Mouse (Mus musculus): ENCODE measurements around the gene Smim24. TPM values are rescaled to one million over a fixed set of nuclear protein-coding genes. Genes with fewer than 3 reads are reported as not detected.
A peak's percentile ranks its signal among the peaks of the same experiment; 100 is the strongest.

The Smim24 gene
- polyA plus RNA-seq, 1 experiment: 5.3 TPM

- H3K9me3 ChIP-seq (replicated peaks; ENCODE audit: control insufficient read depth, insufficient read depth, low read length, poor library complexity, severe bottlenecking): no peaks in the 10 kb centered on the region
- H3K27me3 ChIP-seq (ENCODE audit: control insufficient read depth, insufficient read depth, low read length, poor library complexity, severe bottlenecking): no peaks in the 10 kb centered on the region
- 0 out of 2 replicates have a peak, but pooled peaks have one; percentile 4 for TF ChIP-seq EP300 (IDR thresholded peaks at IDR 0.05; ENCODE audit: insufficient read depth, low read depth, low read length)
- no peak for TF ChIP-seq POLR2A (IDR thresholded peaks at IDR 0.05; ENCODE audit: insufficient read depth, low read length)
- TF ChIP-seq CTCF (IDR thresholded peaks at IDR 0.05; ENCODE audit: low read depth, low read length): peak; percentile 76
- H3K4me1 ChIP-seq (ENCODE audit: control insufficient read depth, insufficient read depth, low read length): peaks cover 4% of the 10 kb centered on the region
- H3K9ac ChIP-seq (ENCODE audit: low read depth, poor library complexity, severe bottlenecking): peak within 1 kb of the TSS; percentile 88
- H3K4me3 ChIP-seq (ENCODE audit: low read depth, low read length): peak within 1 kb of the TSS; percentile 98
- H3K36me3 ChIP-seq (ENCODE audit: control insufficient read depth, insufficient read depth, low read length, poor library complexity, severe bottlenecking): 0 out of 2 replicates have a peak, but pooled peaks cover 3% of the 10 kb centered on the region
- peak within 1 kb of the TSS; percentile 88 for H3K27ac ChIP-seq (ENCODE audit: insufficient read depth, low read length)
Observed at GRCm38 (mm10) chr10:81350351-81351063, 42.3 kb upstream of the Smim24 start, which contains the start of gene Hmg20b. Hmg20b (minus strand) TSS chr10:81350480.

GRCm38 (mm10) chr10:81351678-81352291 lies 41.1 kb upstream of the Smim24 start:
- Histone ChIP-seq H3K9ac (ENCODE audit: low read depth, poor library complexity, severe bottlenecking) (peak overlapping the region; percentile 81), H3K27me3 (ENCODE audit: control insufficient read depth, insufficient read depth, low read length, poor library complexity, severe bottlenecking) (no peaks in the 10 kb centered on the region), H3K4me3 (ENCODE audit: low read depth, low read length) (peak overlapping the region; percentile 80), H3K27ac (ENCODE audit: insufficient read depth, low read length) (peak overlapping the region; percentile 88), H3K4me1 (ENCODE audit: control insufficient read depth, insufficient read depth, low read length) (peaks cover 4% of the 10 kb centered on the region), H3K9me3 (replicated peaks; ENCODE audit: control insufficient read depth, insufficient read depth, low read length, poor library complexity, severe bottlenecking) (no peaks in the 10 kb centered on the region), H3K36me3 (ENCODE audit: control insufficient read depth, insufficient read depth, low read length, poor library complexity, severe bottlenecking) (0 out of 2 replicates have a peak, but pooled peaks cover 3% of the 10 kb centered on the region)
- 0 out of 2 replicates have a peak, but pooled peaks have one; percentile 12 for TF ChIP-seq EP300 (IDR thresholded peaks at IDR 0.05; ENCODE audit: insufficient read depth, low read depth, low read length)
- TF ChIP-seq POLR2A (IDR thresholded peaks at IDR 0.05; ENCODE audit: insufficient read depth, low read length): peak; percentile 29
- TF ChIP-seq CTCF (IDR thresholded peaks at IDR 0.05; ENCODE audit: low read depth, low read length): no peak

- Histone ChIP-seq H3K36me3 (ENCODE audit: control insufficient read depth, insufficient read depth, low read length, poor library complexity, severe bottlenecking) (no peaks in the 10 kb centered on the region), H3K4me1 (ENCODE audit: control insufficient read depth, insufficient read depth, low read length) (peaks cover 1% of the 10 kb centered on the region), H3K27me3 (ENCODE audit: control insufficient read depth, insufficient read depth, low read length, poor library complexity, severe bottlenecking) (no peaks in the 10 kb centered on the region), H3K4me3 (ENCODE audit: low read depth, low read length) (no peak overlapping the region), H3K9ac (ENCODE audit: low read depth, poor library complexity, severe bottlenecking) (0 out of 2 replicates have a peak overlapping the region, but pooled peaks have one; percentile 51), H3K27ac (ENCODE audit: insufficient read depth, low read length) (peak overlapping the region; percentile 93), H3K9me3 (replicated peaks; ENCODE audit: control insufficient read depth, insufficient read depth, low read length, poor library complexity, severe bottlenecking) (no peaks in the 10 kb centered on the region)
- TF ChIP-seq POLR2A (IDR thresholded peaks at IDR 0.05; ENCODE audit: insufficient read depth, low read length) (no peak), CTCF (IDR thresholded peaks at IDR 0.05; ENCODE audit: low read depth, low read length) (no peak), EP300 (IDR thresholded peaks at IDR 0.05; ENCODE audit: insufficient read depth, low read depth, low read length) (peak; percentile 60; the same call in 1 of the 2 replicates)
Observed at GRCm38 (mm10) chr10:81354738-81355477, 37.9 kb upstream of the Smim24 start.

- TF ChIP-seq EP300 (IDR thresholded peaks at IDR 0.05; ENCODE audit: insufficient read depth, low read depth, low read length): no peak
- no peak for TF ChIP-seq CTCF (IDR thresholded peaks at IDR 0.05; ENCODE audit: low read depth, low read length)
- TF ChIP-seq POLR2A (IDR thresholded peaks at IDR 0.05; ENCODE audit: insufficient read depth, low read length): no peak
- Histone ChIP-seq H3K27me3 (ENCODE audit: control insufficient read depth, insufficient read depth, low read length, poor library complexity, severe bottlenecking) (no peaks in the 10 kb centered on the region), H3K27ac (ENCODE audit: insufficient read depth, low read length) (peak overlapping the region; percentile 81), H3K9me3 (replicated peaks; ENCODE audit: control insufficient read depth, insufficient read depth, low read length, poor library complexity, severe bottlenecking) (no peaks in the 10 kb centered on the region), H3K36me3 (ENCODE audit: control insufficient read depth, insufficient read depth, low read length, poor library complexity, severe bottlenecking) (no peaks in the 10 kb centered on the region), H3K9ac (ENCODE audit: low read depth, poor library complexity, severe bottlenecking) (0 out of 2 replicates have a peak overlapping the region, but pooled peaks have one; percentile 51), H3K4me1 (ENCODE audit: control insufficient read depth, insufficient read depth, low read length) (peaks cover 2% of the 10 kb centered on the region), H3K4me3 (ENCODE audit: low read depth, low read length) (no peak overlapping the region)
Observed at GRCm38 (mm10) chr10:81355533-81355932, 37.3 kb upstream of the Smim24 start.

- Histone ChIP-seq H3K4me1 (ENCODE audit: control insufficient read depth, insufficient read depth, low read length) (peaks cover 6% of the 10 kb centered on the region), H3K4me3 (ENCODE audit: low read depth, low read length) (peak overlapping the region; percentile 38; the same call in 1 of the 2 replicates), H3K27me3 (ENCODE audit: control insufficient read depth, insufficient read depth, low read length, poor library complexity, severe bottlenecking) (no peaks in the 10 kb centered on the region), H3K36me3 (ENCODE audit: control insufficient read depth, insufficient read depth, low read length, poor library complexity, severe bottlenecking) (no peaks in the 10 kb centered on the region), H3K27ac (ENCODE audit: insufficient read depth, low read length) (peak overlapping the region; percentile 81), H3K9ac (ENCODE audit: low read depth, poor library complexity, severe bottlenecking) (peak overlapping the region; percentile 51), H3K9me3 (replicated peaks; ENCODE audit: control insufficient read depth, insufficient read depth, low read length, poor library complexity, severe bottlenecking) (no peaks in the 10 kb centered on the region)
- TF ChIP-seq POLR2A (IDR thresholded peaks at IDR 0.05; ENCODE audit: insufficient read depth, low read length): no peak
- no peak for TF ChIP-seq EP300 (IDR thresholded peaks at IDR 0.05; ENCODE audit: insufficient read depth, low read depth, low read length)
- no peak for TF ChIP-seq CTCF (IDR thresholded peaks at IDR 0.05; ENCODE audit: low read depth, low read length)
Observed at GRCm38 (mm10) chr10:81356352-81356990, 36.4 kb upstream of the Smim24 start.

Data from ES-Bruce4 (cell line).